Mouse (Mus musculus) heart, postnatal 0 days (tissue): ENCODE measurements around the gene Fuca1. TPM values are rescaled to one million over a fixed set of nuclear protein-coding genes. Genes with fewer than 3 reads are reported as not detected.
"Not testable (repeated sequence)": the region's sequence is repeated elsewhere in the genome, so short reads cannot be mapped to it uniquely, and the experiment has no call there.

ENCODE experiments used
- ATAC-seq: fragments of 200-750 bp; cut with Nextera tagmentation; 2 replicates; pipeline ENCODE4 v1.8.0; 2017; ENCODE audit warnings: low read depth, moderate number of reproducible peaks, moderate library complexity; ENCODE audit not compliant: insufficient read depth
- DNase-seq: peaks from one replicate; pipeline ENCODE4 v3.0.0-alpha.2; 2016; ENCODE audit warnings: low spot score
- H3K27ac ChIP-seq: fragments of 300-500 bp; sonication (generic); 2 replicates; pipeline ENCODE4 v1.5.1; 2014; ENCODE audit warnings: low read depth, mild to moderate bottlenecking
- H3K27me3 ChIP-seq: fragments of 300-500 bp; sonication (generic); 2 replicates; pipeline ENCODE4 v1.6.1; 2014; ENCODE audit warnings: low read length, mixed read lengths; ENCODE audit not compliant: control insufficient read depth, insufficient read depth
- H3K36me3 ChIP-seq: fragments of 300-500 bp; sonication (generic); replicated peaks from 2 replicates; pipeline ENCODE4 v1.6.1; 2014; ENCODE audit warnings: low read length, mixed read lengths; ENCODE audit not compliant: control insufficient read depth, insufficient read depth
- H3K4me1 ChIP-seq: fragments of 300-500 bp; sonication (generic); 2 replicates; pipeline ENCODE4 v1.6.1; 2014; ENCODE audit warnings: antibody characterized with exemption; ENCODE audit not compliant: control insufficient read depth, insufficient read depth
- H3K4me2 ChIP-seq: fragments of 300-500 bp; sonication (generic); 2 replicates; pipeline ENCODE4 v1.6.1; 2014; ENCODE audit warnings: low read depth, mild to moderate bottlenecking, low read length, moderate library complexity
- H3K4me3 ChIP-seq: fragments of 300-500 bp; sonication (generic); 2 replicates; pipeline ENCODE4 v1.5.1; 2014; ENCODE audit warnings: low read depth, low read length
- H3K9ac ChIP-seq: fragments of 300-500 bp; sonication (generic); replicated peaks from 2 replicates; pipeline ENCODE4 v1.6.1; 2014; ENCODE audit warnings: low read depth, low read length, mixed read lengths
- H3K9me3 ChIP-seq: fragments of 300-500 bp; sonication (generic); replicated peaks from 2 replicates; pipeline ENCODE4 v1.6.1; 2016; ENCODE audit warnings: low read length; ENCODE audit not compliant: control insufficient read depth
- CTCF ChIP-seq: IDR thresholded peaks from 2 replicates; pipeline ENCODE4 v1.5.1; 2016; ENCODE audit warnings: antibody characterized with exemption, control low read depth, low read depth
- EP300 ChIP-seq: IDR thresholded peaks from 2 replicates; pipeline ENCODE4 v1.6.1; 2016; ENCODE audit warnings: antibody characterized with exemption, low read depth
- whole genome bisulfite sequencing: fragments of 180-500 bp; shearing (Covaris S2); extraction: QIAGEN DNeasy Blood & Tissue Kit; methylation state at CpG from one replicate; pipeline ENCODE4 v1.1.7; 2014; 5-methylcytosine and 5-hydroxymethylcytosine counted together
- polyA plus RNA-seq: library from polyadenylated mRNA; unstranded; fragments of >200 nt; fragmentation: Nextera tagmentation; extraction: Ambion mirVana; gene quantifications from 2 replicates; pipeline ENCODE4 v1.2.1, GENCODE M21; 2015
- total RNA-seq: library from RNA; depleted of rRNA; stranded (reverse); fragments of >200 nt; gene quantifications from 2 replicates; pipeline ENCODE4 v1.2.3, GENCODE M21; 2014; ENCODE audit warnings: low replicate concordance

The Fuca1 gene
- total and polyA plus RNA-seq, 2 experiments from 2014 or later = 30.3 to 48.4 TPM

DNA sequence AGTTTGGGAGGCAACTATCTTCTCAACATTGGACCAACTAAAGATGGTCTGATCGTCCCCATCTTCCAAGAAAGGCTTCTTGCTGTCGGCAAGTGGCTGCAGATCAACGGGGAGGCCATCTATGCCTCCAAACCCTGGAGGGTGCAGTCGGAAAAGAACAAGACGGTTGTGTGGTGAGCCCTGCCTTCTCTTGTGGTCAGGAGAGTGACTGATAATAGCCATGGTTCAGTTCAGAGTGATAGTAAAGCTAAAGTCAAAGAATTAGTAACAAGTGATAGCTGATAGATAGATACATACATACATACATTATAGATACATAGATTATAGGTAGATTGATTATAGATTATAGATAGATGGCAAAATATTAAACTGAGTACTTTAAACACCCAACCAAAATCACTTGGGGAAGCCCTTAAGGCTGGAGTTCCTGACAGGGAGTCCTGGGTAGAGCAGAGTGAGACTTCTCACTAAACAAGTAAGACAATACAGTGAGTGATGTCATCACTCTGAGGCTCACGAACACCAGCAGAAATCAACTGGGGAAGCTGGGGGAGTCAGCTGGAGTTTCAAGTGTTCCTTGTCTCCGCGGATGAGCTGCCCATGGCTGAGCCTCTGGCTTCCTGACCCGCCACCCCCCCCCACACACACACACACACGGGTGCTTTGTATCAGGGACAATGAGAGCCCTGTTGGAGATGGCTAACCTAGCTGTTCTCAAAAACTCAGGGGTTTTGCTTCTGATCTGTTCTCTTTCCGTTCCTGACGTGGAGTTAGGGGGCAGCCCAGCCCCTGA is 14.4 kb downstream of the Fuca1 start:
- H3K36me3 ChIP-seq = peaks cover 44% of the 10 kb centered on the region

DNA sequence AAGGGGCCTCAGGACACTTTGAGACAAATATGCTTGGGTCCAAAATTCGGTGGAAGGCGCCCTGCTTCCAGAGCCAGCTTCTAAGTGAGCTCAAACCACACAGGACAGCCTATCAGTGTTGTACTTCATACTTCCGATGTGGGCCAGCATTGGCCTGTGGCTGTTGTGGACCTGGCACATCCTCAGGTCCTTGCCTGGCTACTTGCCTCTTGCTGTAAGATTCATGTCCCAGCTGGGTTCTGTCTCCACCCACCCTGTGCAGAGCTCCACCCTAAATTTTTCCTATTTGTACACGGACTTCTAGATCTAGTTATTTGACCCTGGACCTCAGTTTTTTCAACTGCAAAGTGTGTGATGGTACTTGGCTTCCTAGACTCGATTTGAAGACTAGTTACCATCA is 15.0 kb downstream of the Fuca1 start:
- H3K36me3 ChIP-seq = peaks cover 39% of the 10 kb centered on the region
- H3K4me2 ChIP-seq = no peak overlapping the region
- TF ChIP-seq EP300 (no peak), CTCF (no peak)
- WGBS = 51% methylated on average over 5 of the region's 5 CpGs
- peak overlapping the region; percentile 80 for H3K27ac ChIP-seq
- H3K9ac ChIP-seq = no peak overlapping the region
- H3K4me3 ChIP-seq = no peak overlapping the region
- ATAC-seq (peak; percentile 47; the same call in 1 of the 2 replicates), DNase-seq (no peak)
- H3K9me3 ChIP-seq = no peaks in the 10 kb centered on the region
- no peaks in the 10 kb centered on the region for H3K27me3 ChIP-seq
- no peaks in the 10 kb centered on the region for H3K4me1 ChIP-seq

More for the DNA sequence above, 14.4 kb downstream of the Fuca1 start:
- H3K9ac ChIP-seq = no peak overlapping the region
- DNase-seq (no peak), ATAC-seq (peak; percentile 62)
- TF ChIP-seq EP300 = no peak
- TF ChIP-seq CTCF = no peak
- no peak overlapping the region for H3K4me2 ChIP-seq
- H3K4me1 ChIP-seq = no peaks in the 10 kb centered on the region
- 52% methylated on average over 12 of the region's 12 CpGs for WGBS
- H3K27ac ChIP-seq = peak overlapping the region; percentile 80
- no peak overlapping the region for H3K4me3 ChIP-seq
- no peaks in the 10 kb centered on the region for H3K27me3 ChIP-seq
- no peaks in the 10 kb centered on the region for H3K9me3 ChIP-seq

DNA sequence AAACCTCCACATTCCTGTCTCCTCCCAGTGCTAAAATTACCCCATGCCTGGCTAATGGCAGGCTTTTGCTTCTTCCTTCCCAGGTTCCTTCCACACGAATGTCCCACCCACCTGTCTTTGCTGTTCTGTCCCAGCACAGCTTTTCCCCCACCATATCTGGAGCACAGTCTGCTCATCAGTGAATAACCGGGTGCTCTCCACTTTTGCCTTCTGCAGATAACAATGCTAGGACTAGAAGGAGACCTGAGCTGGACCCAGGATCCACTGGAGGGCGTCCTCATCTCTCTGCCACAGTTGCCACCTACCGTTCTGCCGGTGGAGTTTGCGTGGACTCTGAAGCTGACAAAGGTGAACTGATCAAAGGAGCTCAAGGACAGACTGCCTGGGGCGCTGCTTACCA is 18.3 kb downstream of the Fuca1 start:
- no peak for DNase-seq
- Histone ChIP-seq H3K9me3 (no peaks in the 10 kb centered on the region), H3K4me2 (no peak overlapping the region), H3K36me3 (peaks cover 21% of the 10 kb centered on the region), H3K4me1 (peaks cover 6% of the 10 kb centered on the region; the same call in 1 of the 2 replicates), H3K4me3 (no peak overlapping the region), H3K27me3 (no peaks in the 10 kb centered on the region), H3K9ac (no peak overlapping the region), H3K27ac (no peak overlapping the region)
- TF ChIP-seq CTCF (no peak), EP300 (no peak)
- 73% methylated on average over 7 of the region's 7 CpGs for WGBS
- no peak for ATAC-seq

DNA sequence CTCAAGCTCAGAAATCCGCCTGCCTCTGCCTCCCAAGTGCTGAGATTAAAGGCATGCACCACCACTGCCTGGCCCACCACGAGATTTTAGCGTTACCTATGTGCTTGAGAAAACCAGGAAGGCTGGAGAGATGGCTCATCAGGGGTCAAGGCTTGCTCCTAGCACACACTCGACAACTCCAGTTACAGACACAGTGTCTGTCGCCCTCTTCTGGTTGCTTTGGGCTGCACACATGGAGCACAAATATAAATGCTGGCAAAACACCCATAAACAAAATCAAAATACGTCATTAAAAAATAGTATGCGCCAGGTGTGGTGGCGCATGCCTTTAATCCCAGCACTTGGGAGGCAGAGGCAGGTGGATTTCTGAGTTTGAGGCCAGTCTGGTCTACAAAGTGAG is 20.5 kb downstream of the Fuca1 start:
- 84% methylated on average over 8 of the region's 8 CpGs for WGBS
- H3K27ac ChIP-seq, H3K4me1 ChIP-seq, ATAC-seq, H3K27me3 ChIP-seq, H3K9me3 ChIP-seq, DNase-seq, H3K4me2 ChIP-seq, H3K4me3 ChIP-seq, H3K9ac ChIP-seq: not testable (repeated sequence)
- TF ChIP-seq CTCF = peak; percentile 29
- H3K36me3 ChIP-seq = peaks cover 11% of the 10 kb centered on the region

DNA sequence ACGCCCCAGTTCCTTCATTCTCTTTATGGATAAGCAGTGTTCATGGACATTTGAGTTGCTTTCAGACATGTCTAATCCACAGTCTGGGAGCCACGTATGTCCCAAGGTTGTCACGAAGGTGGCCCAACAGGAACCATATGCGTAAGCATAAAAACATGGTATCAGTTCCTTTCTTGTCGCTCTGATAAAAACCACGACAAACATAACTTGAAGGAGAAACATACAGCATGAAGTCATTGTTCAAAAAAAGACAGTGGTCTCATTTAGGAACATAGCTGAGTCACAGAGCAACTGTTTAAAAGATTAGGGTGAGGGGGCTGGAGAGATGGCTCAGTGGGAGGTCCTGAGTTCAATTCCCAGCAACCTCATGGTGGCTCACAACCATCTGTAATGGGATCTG is 21.7 kb downstream of the Fuca1 start:
- Histone ChIP-seq H3K4me3 (no peak overlapping the region), H3K4me1 (peaks cover 10% of the 10 kb centered on the region), H3K27ac (no peak overlapping the region; the same call in 1 of the 2 replicates), H3K36me3 (peaks cover 11% of the 10 kb centered on the region), H3K9me3 (no peaks in the 10 kb centered on the region), H3K27me3 (no peaks in the 10 kb centered on the region), H3K9ac (no peak overlapping the region), H3K4me2 (no peak overlapping the region)
- TF ChIP-seq CTCF (no peak), EP300 (no peak)
- WGBS = 32% methylated on average over 6 of the region's 6 CpGs
- ATAC-seq = no peak
- no peak for DNase-seq
